Mouse (Mus musculus): ENCODE measurements around the gene Scamp3.

Scamp3 gene

GRCm38 (mm10) chr3:89227307-89228179 is 50.3 kb downstream of the Scamp3 start:
- peak; percentile 89 for DNase-seq (ENCODE audit: low spot score)

- peak; percentile 92 for DNase-seq (ENCODE audit: low spot score)
These were observed 50.9 kb downstream of the Scamp3 start for GRCm38 (mm10) chr3:89228180-89228549.

GRCm38 (mm10) chr3:89228836-89229235 is 51.6 kb downstream of the Scamp3 start, which contains the start of gene Muc1:
Muc1 (plus strand) TSS chr3:89229057.
- DNase-seq (ENCODE audit: low spot score): no peak

- no peak for DNase-seq (ENCODE audit: low spot score)
These were observed 52.0 kb downstream of the Scamp3 start for GRCm38 (mm10) chr3:89229276-89229675.

- DNase-seq (ENCODE audit: low spot score): no peak
These were observed 53.3 kb downstream of the Scamp3 start for GRCm38 (mm10) chr3:89230561-89230960.

- no peak for DNase-seq (ENCODE audit: low spot score)
These were observed 54.1 kb downstream of the Scamp3 start for GRCm38 (mm10) chr3:89231345-89231744.

- no peak for DNase-seq (ENCODE audit: low spot score)
These were observed 54.6 kb downstream of the Scamp3 start for GRCm38 (mm10) chr3:89231772-89232275.

All from urinary bladder, postnatal 25 days (tissue).